Mouse (Mus musculus): ENCODE data around the gene Rpl15. TPM values are rescaled to one million over a fixed set of nuclear protein-coding genes. Genes with fewer than 3 reads are reported as not detected.

Gene Rpl15
- polyA plus RNA-seq (2016; fragmentation: Nextera tagmentation; extraction: Ambion mirVana), result 340 and 366 TPM in 2 replicates

DNA sequence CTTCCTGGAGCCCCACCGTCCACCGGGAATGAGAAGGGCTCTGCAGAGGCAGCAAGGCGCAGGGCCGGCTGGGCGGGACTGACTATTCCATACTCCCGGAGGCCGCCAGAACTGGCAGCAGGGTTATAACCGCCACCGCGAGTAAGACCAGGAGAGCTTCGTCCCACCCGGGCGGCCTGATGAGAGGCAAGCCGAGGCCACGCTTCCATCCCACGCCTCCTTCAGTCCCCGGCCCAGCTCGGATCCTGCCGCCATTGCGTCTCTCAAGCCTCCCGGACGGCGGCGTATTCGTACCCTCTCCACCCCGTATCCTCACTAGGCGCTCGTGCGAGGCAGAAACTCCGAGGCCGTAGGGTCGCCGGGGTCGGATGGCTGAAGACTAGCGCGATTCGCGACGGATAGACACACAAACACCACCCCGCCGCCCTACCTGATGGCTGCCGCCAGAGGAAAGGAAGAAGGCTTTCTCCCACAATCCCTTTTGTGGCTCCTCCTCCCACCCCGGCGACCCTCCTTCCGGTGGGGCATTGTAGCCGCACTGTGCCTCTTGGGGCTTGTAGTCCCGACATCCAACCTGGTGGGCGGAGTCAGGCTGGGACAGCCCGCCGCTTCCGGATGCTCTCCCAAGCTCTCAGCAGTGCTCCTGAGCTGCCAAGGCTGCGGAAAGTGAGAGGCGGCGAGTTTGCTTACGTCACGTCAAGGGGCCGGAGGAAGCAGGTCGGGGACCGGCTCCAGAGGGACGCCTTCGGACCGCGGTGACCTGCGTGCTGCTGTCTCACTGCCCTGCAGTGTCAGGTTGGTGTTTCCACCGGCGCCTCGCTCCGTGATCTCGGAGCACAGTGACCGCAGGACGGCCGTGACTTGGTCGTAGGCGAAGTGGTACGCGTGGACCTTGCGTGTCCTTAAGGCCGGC is at the start of gene Rpl15, which contains the start of gene Nkiras1:
TSS of gene Rpl15 (minus strand) at position 863 of the 913 bp plus-strand sequence.
TSS of gene Nkiras1 (plus strand) at position 608 of the 913 bp plus-strand sequence.
- WGBS, result under 1% methylated on average over 78 of the region's 78 CpGs
- Histone ChIP-seq H3K9ac (peak within 1 kb of the TSS; percentile 97), H3K27ac (peak within 1 kb of the TSS; percentile 70), H3K9me3 (no peaks in the 10 kb centered on the region), H3K36me3 (replicated peaks) (peaks cover 22% of the 10 kb centered on the region), H3K4me3 (replicated peaks) (peak within 1 kb of the TSS; percentile 78), H3K4me2 (peak within 1 kb of the TSS; percentile 72), H3K4me1 (peaks cover 18% of the 10 kb centered on the region), H3K27me3 (no peaks in the 10 kb centered on the region)
- peak; percentile 99 for ATAC-seq (ENCODE audit: low FRiP score)

DNA sequence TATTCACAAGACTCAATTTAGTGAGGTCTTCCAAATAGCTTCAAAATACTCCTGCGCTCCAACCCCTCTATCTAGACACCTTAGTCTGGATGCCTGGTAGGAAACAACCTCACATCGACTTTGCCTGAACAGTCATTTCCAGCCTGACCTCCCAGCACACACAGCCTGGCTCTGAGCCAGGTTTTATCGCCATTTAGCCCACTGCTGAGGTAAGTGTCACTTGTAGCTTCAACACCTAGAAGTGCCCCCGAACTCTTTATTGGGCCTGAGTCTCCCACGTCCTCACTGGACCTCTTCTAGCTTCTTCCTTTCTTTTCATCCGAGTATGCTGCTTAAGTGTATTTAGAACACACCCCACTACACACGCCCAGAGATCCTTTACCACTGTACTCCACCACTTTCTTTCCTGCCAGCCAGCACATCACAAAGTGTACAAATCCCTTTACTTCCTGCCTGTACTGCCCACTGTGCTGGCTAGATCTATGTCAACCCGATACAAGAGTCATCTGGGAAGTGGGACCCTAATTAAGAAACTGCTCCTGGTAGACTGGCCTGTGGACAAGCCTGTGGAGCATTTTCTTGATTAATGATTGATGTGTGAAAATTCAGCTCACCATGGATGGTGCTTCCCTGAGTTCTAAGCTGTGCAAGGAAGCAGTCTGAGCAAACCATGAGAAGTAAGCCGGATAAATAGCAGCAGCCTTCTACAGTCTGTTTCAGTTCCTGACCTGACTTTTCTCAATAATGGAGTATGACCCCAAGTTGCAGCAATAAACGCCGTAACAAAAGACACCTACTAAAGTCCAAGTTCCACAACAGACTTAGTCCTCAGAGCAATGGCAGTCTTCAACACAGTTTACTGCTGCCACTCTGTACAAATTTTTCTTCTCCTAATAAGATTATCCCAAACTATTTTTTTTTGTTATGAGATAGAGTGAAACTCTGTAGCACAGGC is 46.5 kb upstream of the Rpl15 start:
- Histone ChIP-seq H3K9ac (no peak overlapping the region), H3K9me3 (no peaks in the 10 kb centered on the region), H3K27ac (no peak overlapping the region), H3K4me2 (no peak overlapping the region), H3K36me3 (replicated peaks) (no peaks in the 10 kb centered on the region), H3K4me3 (replicated peaks) (no peak overlapping the region), H3K27me3 (no peaks in the 10 kb centered on the region), H3K4me1 (no peaks in the 10 kb centered on the region)
- WGBS, result 89% methylated on average over 11 of the region's 11 CpGs
- ATAC-seq (ENCODE audit: low FRiP score), result no peak

DNA sequence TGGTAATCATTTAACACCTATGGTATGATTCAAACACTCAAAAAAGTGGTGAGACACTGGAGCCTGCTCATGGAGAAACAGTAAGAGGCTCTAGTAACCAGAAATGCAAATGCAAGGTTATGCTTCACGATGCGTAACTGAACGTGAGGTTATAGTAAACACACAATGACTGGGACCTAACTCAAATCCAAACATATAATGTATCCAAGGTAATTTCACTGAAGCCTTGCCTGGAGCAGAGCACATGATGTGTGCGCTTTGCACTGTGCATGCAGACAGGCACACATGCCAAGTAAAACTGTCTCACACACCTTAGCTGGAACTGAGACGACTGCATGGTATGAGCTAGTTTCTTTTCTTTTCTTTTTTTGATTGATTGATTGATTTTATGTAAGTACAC is 33.0 kb upstream of the Rpl15 start:
- ATAC-seq (ENCODE audit: low FRiP score), result no peak
- WGBS, result 97% methylated on average over 5 of the region's 5 CpGs
- H3K4me2 ChIP-seq, result no peak overlapping the region

DNA sequence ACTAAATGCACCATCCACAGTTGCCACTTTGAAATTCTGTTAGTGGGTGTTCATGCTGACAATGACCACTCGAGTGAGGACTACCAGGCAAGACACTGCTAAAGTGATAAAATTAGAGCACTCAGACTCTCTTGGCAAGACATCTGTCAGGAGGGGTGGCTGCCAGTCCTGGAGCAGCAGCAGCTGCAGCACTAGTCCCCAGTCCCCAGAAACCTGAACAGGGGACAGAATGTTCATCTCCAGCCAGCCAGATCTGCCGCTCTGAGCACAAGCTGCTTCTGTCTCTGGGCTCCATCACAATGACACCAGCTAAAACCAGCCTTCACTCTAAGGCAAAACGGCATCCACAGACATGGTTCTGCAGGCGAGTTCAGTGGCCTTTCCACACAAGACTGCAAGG is 32.1 kb upstream of the Rpl15 start:
- ATAC-seq (ENCODE audit: low FRiP score), result no peak
- no peaks in the 10 kb centered on the region for H3K4me1 ChIP-seq

More for the DNA sequence above, 33.0 kb upstream of the Rpl15 start:
- H3K36me3 ChIP-seq (replicated peaks), result peaks cover 3% of the 10 kb centered on the region; the same call in 1 of the 2 replicates
- no peaks in the 10 kb centered on the region for H3K27me3 ChIP-seq
- no peak overlapping the region for H3K9ac ChIP-seq
- H3K27ac ChIP-seq, result no peak overlapping the region
- H3K9me3 ChIP-seq, result no peaks in the 10 kb centered on the region
- H3K4me1 ChIP-seq, result no peaks in the 10 kb centered on the region
- H3K4me3 ChIP-seq (replicated peaks), result no peak overlapping the region

DNA sequence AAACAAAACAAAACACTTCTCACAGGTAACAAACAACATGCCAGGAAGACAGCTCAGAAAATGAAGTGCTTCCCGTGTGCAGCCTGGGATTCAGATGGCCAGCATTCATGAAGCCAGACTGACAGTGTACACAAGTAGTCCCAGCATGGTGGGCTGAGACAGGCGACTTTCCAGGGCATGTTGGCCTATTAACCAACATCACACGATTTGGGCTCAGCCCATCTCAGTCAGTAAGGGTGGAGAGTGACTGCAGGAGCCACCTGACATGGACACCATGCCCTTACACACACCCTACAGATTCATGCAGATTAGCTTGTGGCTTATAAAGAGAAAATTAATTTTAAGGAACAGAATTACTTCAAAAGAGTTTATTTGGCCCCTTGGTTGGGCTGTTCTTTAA is 31.6 kb upstream of the Rpl15 start:
- ATAC-seq (ENCODE audit: low FRiP score), result no peak
- peaks cover 3% of the 10 kb centered on the region; the same call in 1 of the 2 replicates for H3K36me3 ChIP-seq (replicated peaks)
- H3K27me3 ChIP-seq, result no peaks in the 10 kb centered on the region
- no peaks in the 10 kb centered on the region for H3K9me3 ChIP-seq
- 79% methylated on average over 3 of the region's 3 CpGs for whole genome bisulfite sequencing
- H3K4me3 ChIP-seq (replicated peaks), result no peak overlapping the region
- no peak overlapping the region for H3K9ac ChIP-seq
- no peak overlapping the region for H3K27ac ChIP-seq
- H3K4me1 ChIP-seq, result no peaks in the 10 kb centered on the region
- no peak overlapping the region for H3K4me2 ChIP-seq

More for the DNA sequence above, 32.1 kb upstream of the Rpl15 start:
- Histone ChIP-seq H3K9me3 (no peaks in the 10 kb centered on the region), H3K27me3 (no peaks in the 10 kb centered on the region), H3K4me2 (no peak overlapping the region), H3K36me3 (replicated peaks) (peaks cover 3% of the 10 kb centered on the region; the same call in 1 of the 2 replicates), H3K9ac (no peak overlapping the region), H3K27ac (no peak overlapping the region), H3K4me3 (replicated peaks) (no peak overlapping the region)
- WGBS, result 87% methylated on average over 4 of the region's 4 CpGs

DNA sequence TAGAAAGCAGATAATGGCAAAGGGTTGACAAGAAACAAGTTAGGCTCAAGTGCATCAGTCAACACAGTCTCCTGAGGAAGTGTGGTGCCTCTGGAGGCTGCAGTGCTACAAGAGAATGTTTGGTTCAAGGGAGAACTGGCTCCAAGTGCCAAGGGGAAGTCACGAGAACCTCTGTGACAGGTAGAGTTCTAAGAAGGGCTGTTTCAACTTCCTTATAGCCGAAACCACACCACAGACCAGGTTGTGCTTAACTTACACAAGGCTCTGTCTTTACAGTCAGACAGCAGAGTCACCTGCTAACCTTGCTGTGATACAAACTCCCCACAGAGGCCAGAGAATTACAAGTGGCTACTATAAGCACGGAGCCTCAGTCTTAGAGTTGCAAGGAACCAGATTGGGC is 30.4 kb upstream of the Rpl15 start:
- Histone ChIP-seq H3K27ac (no peak overlapping the region), H3K9me3 (no peaks in the 10 kb centered on the region), H3K36me3 (replicated peaks) (peaks cover 3% of the 10 kb centered on the region; the same call in 1 of the 2 replicates), H3K27me3 (no peaks in the 10 kb centered on the region), H3K9ac (no peak overlapping the region), H3K4me3 (replicated peaks) (no peak overlapping the region), H3K4me2 (no peak overlapping the region), H3K4me1 (no peaks in the 10 kb centered on the region)
- WGBS, result 86% methylated on average over 3 of the region's 3 CpGs
- ATAC-seq (ENCODE audit: low FRiP score), result no peak

DNA sequence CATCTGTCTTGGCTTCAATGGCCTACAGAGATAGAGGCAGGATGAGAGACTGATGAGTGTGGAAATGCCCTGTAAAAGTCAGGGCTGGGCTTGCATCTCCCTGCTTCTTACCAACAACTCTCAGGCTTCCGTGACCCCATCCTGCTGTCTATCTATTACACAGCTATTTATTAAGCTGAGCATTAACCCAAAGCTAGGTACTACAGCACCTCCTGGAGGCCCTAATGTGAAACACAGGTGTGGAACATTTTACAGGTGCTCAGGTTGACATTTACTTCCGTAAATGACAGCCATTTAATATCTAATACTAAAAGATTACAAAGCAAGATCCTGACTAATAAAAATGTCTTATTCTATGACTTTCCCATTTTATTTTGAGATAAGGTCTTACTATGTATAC is 29.5 kb upstream of the Rpl15 start:
- H3K9me3 ChIP-seq, result no peaks in the 10 kb centered on the region
- H3K9ac ChIP-seq, result no peak overlapping the region
- 99% methylated on average over 2 of the region's 2 CpGs for WGBS
- H3K27ac ChIP-seq, result no peak overlapping the region
- no peak overlapping the region for H3K4me2 ChIP-seq
- no peaks in the 10 kb centered on the region for H3K27me3 ChIP-seq
- ATAC-seq (ENCODE audit: low FRiP score), result no peak
- H3K4me3 ChIP-seq (replicated peaks), result no peak overlapping the region
- no peaks in the 10 kb centered on the region for H3K4me1 ChIP-seq
- peaks cover 2% of the 10 kb centered on the region; the same call in 1 of the 2 replicates for H3K36me3 ChIP-seq (replicated peaks)

DNA sequence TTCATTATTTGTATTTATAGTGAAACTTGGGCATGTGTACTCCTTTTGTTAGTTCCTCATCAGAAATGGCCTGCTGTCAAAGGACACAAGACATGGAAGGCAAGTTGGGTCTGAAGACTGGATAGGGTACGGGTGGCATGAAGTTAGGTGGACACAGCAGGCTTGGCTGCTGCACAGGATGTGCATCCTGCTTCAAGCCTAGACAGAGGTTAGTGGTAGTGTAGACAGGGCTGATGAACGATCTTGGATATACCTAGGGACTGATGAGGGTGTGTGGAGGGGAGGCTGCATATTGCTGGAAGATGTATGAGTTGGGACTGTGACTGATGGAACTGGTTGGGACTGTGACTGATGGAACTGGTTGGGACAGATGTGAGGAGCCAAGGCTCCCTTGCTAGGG is 27.7 kb upstream of the Rpl15 start:
- WGBS, result 93% methylated on average over 2 of the region's 2 CpGs
- no peaks in the 10 kb centered on the region for H3K9me3 ChIP-seq
- no peaks in the 10 kb centered on the region; the same call in 1 of the 2 replicates for H3K36me3 ChIP-seq (replicated peaks)
- no peak overlapping the region for H3K9ac ChIP-seq
- no peaks in the 10 kb centered on the region for H3K27me3 ChIP-seq
- H3K27ac ChIP-seq, result no peak overlapping the region
- ATAC-seq (ENCODE audit: low FRiP score), result no peak
- H3K4me2 ChIP-seq, result no peak overlapping the region
- no peaks in the 10 kb centered on the region for H3K4me1 ChIP-seq
- no peak overlapping the region for H3K4me3 ChIP-seq (replicated peaks)

DNA sequence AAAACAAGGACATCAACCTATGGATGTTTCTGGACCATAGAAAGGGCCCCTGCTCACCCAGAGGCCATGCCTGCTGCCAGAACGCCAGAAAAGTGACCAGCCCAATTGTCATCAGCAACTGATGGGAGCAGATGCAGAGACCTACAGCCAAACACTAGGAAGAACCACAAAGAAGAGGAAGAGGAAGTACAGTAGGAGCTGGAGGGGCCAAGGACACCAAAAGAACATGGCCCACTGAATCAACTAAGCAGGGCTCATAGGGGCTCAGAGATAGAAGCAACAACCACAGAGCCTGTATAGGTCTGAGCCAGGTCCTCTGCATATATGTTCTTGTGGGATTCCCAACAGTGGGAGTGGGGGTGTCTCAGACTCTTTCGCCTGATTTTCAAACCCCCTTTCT is 26.2 kb upstream of the Rpl15 start:
- H3K4me2 ChIP-seq, result no peak overlapping the region
- no peaks in the 10 kb centered on the region; the same call in 1 of the 2 replicates for H3K36me3 ChIP-seq (replicated peaks)
- no peaks in the 10 kb centered on the region for H3K27me3 ChIP-seq
- H3K4me1 ChIP-seq, result no peaks in the 10 kb centered on the region
- no peak overlapping the region for H3K9ac ChIP-seq
- H3K4me3 ChIP-seq (replicated peaks), result no peak overlapping the region
- ATAC-seq (ENCODE audit: low FRiP score), result no peak
- H3K27ac ChIP-seq, result no peak overlapping the region
- no peaks in the 10 kb centered on the region for H3K9me3 ChIP-seq
- WGBS, result 90% methylated on average over 2 of the region's 2 CpGs

DNA sequence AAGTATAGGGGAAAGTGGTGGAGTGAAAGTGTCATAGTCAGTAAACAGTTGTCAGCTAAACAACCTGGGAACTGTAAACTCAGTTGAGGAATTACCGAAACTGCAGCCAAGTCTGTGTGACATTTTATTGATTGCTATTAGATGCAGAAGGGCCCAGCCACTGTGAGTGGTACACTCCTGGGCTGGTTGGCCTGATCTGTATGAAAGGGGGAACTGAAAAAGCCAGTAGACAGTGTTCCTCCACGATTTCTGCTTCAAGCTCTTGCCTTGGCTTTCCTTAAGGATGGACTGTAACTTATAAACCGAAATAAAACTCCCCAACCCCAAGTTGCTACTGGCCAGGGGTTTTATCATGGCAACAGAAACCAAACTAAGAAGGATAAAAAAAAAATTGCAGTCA is 21.4 kb upstream of the Rpl15 start:
- Histone ChIP-seq H3K27me3 (no peaks in the 10 kb centered on the region), H3K9ac (no peak overlapping the region), H3K4me2 (no peak overlapping the region), H3K36me3 (replicated peaks) (no peaks in the 10 kb centered on the region; the same call in 1 of the 2 replicates), H3K4me1 (no peaks in the 10 kb centered on the region), H3K4me3 (replicated peaks) (no peak overlapping the region), H3K9me3 (no peaks in the 10 kb centered on the region), H3K27ac (no peak overlapping the region)
- ATAC-seq (ENCODE audit: low FRiP score), result no peak
- WGBS, result 91% methylated on average over 3 of the region's 3 CpGs

DNA sequence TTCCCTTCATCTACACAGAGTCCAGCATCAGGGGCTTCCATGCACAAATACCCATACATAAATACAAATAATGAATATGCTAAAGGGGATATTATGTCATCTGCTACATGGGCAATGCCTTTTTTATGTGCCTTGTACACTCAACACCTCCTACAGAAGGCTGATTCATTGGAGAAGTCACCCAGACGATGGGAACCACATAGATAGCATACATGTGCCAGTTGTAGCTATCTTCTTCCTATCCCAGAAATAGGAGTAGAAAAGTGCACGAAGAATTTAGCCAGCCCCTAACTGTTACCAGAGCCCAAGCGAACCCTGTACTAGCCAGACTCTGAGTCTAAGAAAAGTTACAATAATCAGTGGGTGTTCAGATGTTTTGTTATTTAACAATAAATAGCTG is 20.9 kb upstream of the Rpl15 start:
- Histone ChIP-seq H3K4me1 (no peaks in the 10 kb centered on the region), H3K27ac (no peak overlapping the region), H3K36me3 (replicated peaks) (no peaks in the 10 kb centered on the region; the same call in 1 of the 2 replicates), H3K27me3 (no peaks in the 10 kb centered on the region), H3K9ac (no peak overlapping the region), H3K4me3 (replicated peaks) (no peak overlapping the region), H3K4me2 (no peak overlapping the region), H3K9me3 (no peaks in the 10 kb centered on the region)
- WGBS, result 94% methylated on average over 3 of the region's 3 CpGs
- ATAC-seq (ENCODE audit: low FRiP score), result no peak

DNA sequence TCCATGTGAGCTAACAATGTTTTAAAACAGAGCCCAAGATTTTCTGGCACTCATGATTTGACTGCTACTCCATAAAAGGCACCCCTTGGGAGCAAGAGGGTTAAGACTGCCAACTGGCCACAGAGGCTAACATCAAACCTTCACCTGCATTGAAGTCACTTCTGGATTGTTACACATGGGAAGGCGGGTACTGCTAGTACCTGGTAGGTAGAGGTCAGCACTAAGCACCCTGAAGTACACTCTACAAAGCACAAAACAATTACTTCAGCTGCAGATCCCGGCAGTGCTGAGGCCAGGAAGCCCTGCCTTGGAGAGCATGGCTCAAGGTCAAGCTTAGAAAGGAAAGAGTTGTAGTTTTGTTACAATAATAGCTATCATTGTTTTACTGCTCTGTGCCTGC is 16.2 kb upstream of the Rpl15 start:
- ATAC-seq (ENCODE audit: low FRiP score), result no peak
- Histone ChIP-seq H3K27ac (no peak overlapping the region), H3K36me3 (replicated peaks) (peaks cover 4% of the 10 kb centered on the region; the same call in 1 of the 2 replicates), H3K4me3 (replicated peaks) (no peak overlapping the region), H3K4me2 (no peak overlapping the region), H3K27me3 (no peaks in the 10 kb centered on the region), H3K4me1 (no peaks in the 10 kb centered on the region), H3K9ac (no peak overlapping the region), H3K9me3 (no peaks in the 10 kb centered on the region)
- 86% methylated on average over 2 of the region's 2 CpGs for WGBS

Data from forebrain, embryonic 12.5 days (tissue).